Mouse (Mus musculus) spleen, adult 2 months (tissue): Measurements from ENCODE around the gene Npb.
A peak's percentile ranks its signal among the peaks of the same experiment; 100 is the strongest.

Experiments
- CTCF ChIP-seq: fragments of 200-500 bp; IDR thresholded peaks from 2 replicates; pipeline ENCODE4 v1.5.1; 2011; ENCODE audit warnings: mild to moderate bottlenecking, inconsistent platforms; ENCODE audit not compliant: insufficient read depth, insufficient read length, insufficient replicate concordance; ENCODE audit errors: extremely low read depth
- POLR2A ChIP-seq: fragments of 200-500 bp; IDR thresholded peaks from 2 replicates; pipeline ENCODE4 v1.6.1; 2011; ENCODE audit warnings: low read depth, low read length, inconsistent platforms

GRCm38 (mm10) chr11:120572752-120573584 lies 35.3 kb upstream of the Npb start, which contains the start of gene P4hb:
- TF ChIP-seq CTCF (no peak), POLR2A (peak; percentile 96)
